21 mouse cellular contexts compared by ENCODE assay signal in genomic region chr3:143784353-143784791, GRCm38 (mm10).
A peak's percentile ranks its signal among the peaks of the same experiment; 100 is the strongest.
DNase-seq lines count a peak whose midpoint lies in the region; ATAC-seq and TF ChIP-seq lines count a peak whose summit lies in the region.
"Had no signal": no experiment of that assay in that cellular context is flagged by ENCODE, and none has a peak within 500 bp of the region (broad histone marks: within the 10 kb centered on the region; RNA-seq: fewer than 3 reads in every experiment).

No protein-coding gene starts in this region.

- DNase-seq in kidney, postnatal 0 days (ENCODE audit: low spot score), result peak; percentile 15
- no peak for DNase-seq in kidney, postnatal 14 days
- peak; percentile 32 for DNase-seq in NIH3T3 (ENCODE audit: low read depth)
- peak; percentile 3 for DNase-seq in lung, postnatal 14 days
- no peak for DNase-seq in spleen, postnatal 10 days (ENCODE audit: low spot score in 2 of 2)
- no peak for DNase-seq in left cerebral cortex, postnatal 4 days
- DNase-seq: adrenal gland, adult 8-10 months; cerebellum, postnatal 14 days; forebrain, postnatal 0 days; gastrocnemius, adult 2 months; heart, adult 11 months; retina, postnatal 1 day; thymus, postnatal 25 days had no signal

- ATAC-seq in kidney, postnatal 0 days (replicated peaks; ENCODE audit: low FRiP score, low read depth), result no peak
- ATAC-seq: CD4-positive, CD25-positive, alpha-beta regulatory T cell, adult 4 months; forebrain, postnatal 0 days; midbrain, embryonic 15.5 days had no signal

- 37% methylated on average over 3 of the region's 3 CpGs for WGBS in kidney, postnatal 0 days

- intact Hi-C loops in left cerebral cortex, postnatal 4 days (cut with DNase I), result no loop called here

- H3K4me1 ChIP-seq in kidney, postnatal 0 days (replicated peaks; ENCODE audit: insufficient read depth, low read length), result no peaks in the 10 kb centered on the region
- no peaks in the 10 kb centered on the region for H3K4me1 ChIP-seq in embryonic fibroblast, embryonic 13.5 days (ENCODE audit: control insufficient read depth, insufficient read depth, low read length)
- H3K4me1 ChIP-seq: heart, embryonic 15.5 days; hindbrain, embryonic 10.5 days; midbrain, embryonic 15.5 days; stomach, embryonic 15.5 days had no signal

- H3K27me3 ChIP-seq in kidney, postnatal 0 days (ENCODE audit: insufficient read depth, low read length), result no peaks in the 10 kb centered on the region
- H3K27me3 ChIP-seq: heart, embryonic 15.5 days; midbrain, embryonic 15.5 days; stomach, embryonic 15.5 days had no signal

- H3K9ac ChIP-seq in kidney, postnatal 0 days (ENCODE audit: low read depth, low read length), result no peak overlapping the region
- H3K9ac ChIP-seq: forebrain, postnatal 0 days; heart, embryonic 15.5 days; midbrain, embryonic 15.5 days; stomach, embryonic 15.5 days had no signal

- TF ChIP-seq CTCF in kidney, postnatal 0 days (IDR thresholded peaks at IDR 0.05; ENCODE audit: low read depth), result no peak
- TF ChIP-seq CTCF in embryonic fibroblast, embryonic 13.5 days (IDR thresholded peaks at IDR 0.05; ENCODE audit: borderline replicate concordance, insufficient read depth, low read length), result no peak

- H3K27ac ChIP-seq in kidney, postnatal 0 days, result no peak overlapping the region
- 0 out of 2 replicates have a peak overlapping the region, but pooled peaks have one; percentile 17 for H3K27ac ChIP-seq in embryonic fibroblast, embryonic 13.5 days (ENCODE audit: insufficient read depth, low read length)
- H3K27ac ChIP-seq: gastrocnemius, adult 2 months; heart, embryonic 15.5 days; hindbrain, embryonic 10.5 days; midbrain, embryonic 15.5 days; stomach, embryonic 15.5 days had no signal

- no peaks in the 10 kb centered on the region for H3K9me3 ChIP-seq in kidney, postnatal 0 days (replicated peaks; ENCODE audit: low read length)
- H3K9me3 ChIP-seq: heart, embryonic 15.5 days; hindbrain, embryonic 10.5 days; midbrain, embryonic 15.5 days; stomach, embryonic 15.5 days had no signal

- no peak overlapping the region for H3K4me3 ChIP-seq in kidney, postnatal 0 days (replicated peaks; ENCODE audit: low read depth, low read length)
- H3K4me3 ChIP-seq in embryonic fibroblast, embryonic 13.5 days (ENCODE audit: insufficient read depth, low read length), result no peak overlapping the region
- H3K4me3 ChIP-seq: gastrocnemius, adult 2 months; heart, embryonic 15.5 days; hindbrain, embryonic 10.5 days; midbrain, embryonic 15.5 days; stomach, embryonic 15.5 days had no signal

- H3K4me2 ChIP-seq in kidney, postnatal 0 days (ENCODE audit: low read length), result no peak overlapping the region
- H3K4me2 ChIP-seq: heart, embryonic 15.5 days; liver, embryonic 11.5 days; midbrain, embryonic 15.5 days; stomach, embryonic 15.5 days had no signal

- H3K36me3 ChIP-seq in kidney, postnatal 0 days (ENCODE audit: insufficient read depth, low read length), result no peaks in the 10 kb centered on the region
- H3K36me3 ChIP-seq: G1E; heart, embryonic 15.5 days; hindbrain, embryonic 10.5 days; midbrain, embryonic 15.5 days; stomach, embryonic 15.5 days had no signal

- no peak for TF ChIP-seq POLR2A in embryonic fibroblast, embryonic 13.5 days (IDR thresholded peaks at IDR 0.05; ENCODE audit: low read depth, low read length)

Comparison
In these comparisons a context has a peak if more than half of its experiments do, and no peak if none do; other contexts are left out.
1. DNase-seq: peak in kidney, postnatal 0 days (single experiment), NIH3T3 (single experiment) and lung, postnatal 14 days (single experiment); none in kidney, postnatal 14 days (single experiment), spleen, postnatal 10 days (0 of 2) and left cerebral cortex, postnatal 4 days (single experiment).